Mouse (Mus musculus) limb, embryonic 11.5 days (tissue): ENCODE measurements around the gene Ppp1r26. TPM values are rescaled to one million over a fixed set of nuclear protein-coding genes. Genes with fewer than 3 reads are reported as not detected.

Source experiments
- ATAC-seq: fragments of 200-750 bp; cut with Nextera tagmentation; 2 replicates; pipeline ENCODE4 v1.8.0; 2017; ENCODE audit warnings: low read depth; ENCODE audit not compliant: insufficient number of reproducible peaks, low FRiP score, low TSS enrichment
- DNase-seq: peaks from one replicate; pipeline ENCODE4 v3.0.0-alpha.2; 2015; ENCODE audit warnings: low spot score
- H3K27ac ChIP-seq: fragments of 300-500 bp; sonication (generic); replicated peaks from 2 replicates; pipeline ENCODE4 v1.5.1; 2014; ENCODE audit warnings: low read depth, mild to moderate bottlenecking, low read length
- H3K27me3 ChIP-seq: fragments of 300-500 bp; sonication (generic); 2 replicates; pipeline ENCODE4 v1.6.1; 2014; ENCODE audit warnings: mild to moderate bottlenecking, low read length, mixed read lengths; ENCODE audit not compliant: control insufficient read depth, insufficient read depth
- H3K36me3 ChIP-seq: fragments of 300-500 bp; sonication (generic); 2 replicates; pipeline ENCODE4 v1.6.1; 2014; ENCODE audit warnings: mild to moderate bottlenecking, low read length, moderate library complexity, mixed read lengths; ENCODE audit not compliant: control insufficient read depth, insufficient read depth
- H3K4me1 ChIP-seq: fragments of 300-500 bp; sonication (generic); 2 replicates; pipeline ENCODE4 v1.6.1; 2014; ENCODE audit warnings: low read length, mixed read lengths; ENCODE audit not compliant: control insufficient read depth, insufficient read depth
- H3K4me2 ChIP-seq: fragments of 300-500 bp; sonication (generic); 2 replicates; pipeline ENCODE4 v1.6.1; 2014; ENCODE audit warnings: low read depth, mild to moderate bottlenecking, moderate library complexity; ENCODE audit not compliant: severe bottlenecking
- H3K4me3 ChIP-seq: fragments of 300-500 bp; sonication (generic); 2 replicates; pipeline ENCODE4 v1.5.1; 2014; ENCODE audit warnings: low read depth, low read length
- H3K9ac ChIP-seq: fragments of 300-500 bp; sonication (generic); 2 replicates; pipeline ENCODE4 v1.6.1; 2014; ENCODE audit warnings: mild to moderate bottlenecking, low read length
- H3K9me3 ChIP-seq: fragments of 300-500 bp; sonication (generic); 2 replicates; pipeline ENCODE4 v1.6.1; 2016; ENCODE audit warnings: low read length; ENCODE audit not compliant: control insufficient read depth
- WGBS: fragments of 180-500 bp; shearing (Covaris S2); extraction: QIAGEN DNeasy Blood & Tissue Kit; methylation state at CpG from one replicate; pipeline ENCODE4 v1.1.7; 2014; 5-methylcytosine and 5-hydroxymethylcytosine counted together
- polyA plus RNA-seq: library from polyadenylated mRNA; unstranded; fragments of >200 nt; fragmentation: Nextera tagmentation; extraction: Ambion mirVana; gene quantifications from 2 replicates; pipeline ENCODE4 v1.2.1, GENCODE M21; 2014

Gene Ppp1r26
- polyA plus RNA-seq, 1 experiment from 2014 or later: 5.3 TPM

DNA sequence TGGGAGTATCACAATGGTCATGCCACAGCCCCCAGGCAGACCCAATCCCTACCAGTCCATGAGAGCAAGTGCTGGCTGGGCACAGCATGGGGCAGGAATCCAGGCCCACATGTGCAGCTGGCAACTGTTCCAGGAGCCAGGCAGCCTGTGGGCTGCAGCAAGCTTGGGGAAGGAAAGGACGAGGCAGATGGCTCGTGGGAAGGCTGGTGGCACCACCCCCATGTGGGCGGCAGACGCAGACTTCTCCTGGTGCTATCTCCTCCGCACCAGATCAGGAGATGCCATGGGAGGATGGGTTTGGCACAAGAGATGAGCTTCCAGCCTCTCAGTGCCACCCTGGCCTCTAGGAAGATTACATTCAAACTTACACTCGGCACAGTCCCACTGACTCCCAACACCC lies 33.7 kb upstream of the Ppp1r26 start:
- Histone ChIP-seq H3K9ac (no peak overlapping the region), H3K9me3 (no peaks in the 10 kb centered on the region), H3K27ac (no peak overlapping the region), H3K4me2 (no peak overlapping the region), H3K36me3 (no peaks in the 10 kb centered on the region), H3K4me1 (peaks cover 3% of the 10 kb centered on the region; the same call in 1 of the 2 replicates), H3K27me3 (no peaks in the 10 kb centered on the region), H3K4me3 (no peak overlapping the region)
- DNase-seq (no peak), ATAC-seq (no peak)
- WGBS: 85% methylated on average over 6 of the region's 6 CpGs

DNA sequence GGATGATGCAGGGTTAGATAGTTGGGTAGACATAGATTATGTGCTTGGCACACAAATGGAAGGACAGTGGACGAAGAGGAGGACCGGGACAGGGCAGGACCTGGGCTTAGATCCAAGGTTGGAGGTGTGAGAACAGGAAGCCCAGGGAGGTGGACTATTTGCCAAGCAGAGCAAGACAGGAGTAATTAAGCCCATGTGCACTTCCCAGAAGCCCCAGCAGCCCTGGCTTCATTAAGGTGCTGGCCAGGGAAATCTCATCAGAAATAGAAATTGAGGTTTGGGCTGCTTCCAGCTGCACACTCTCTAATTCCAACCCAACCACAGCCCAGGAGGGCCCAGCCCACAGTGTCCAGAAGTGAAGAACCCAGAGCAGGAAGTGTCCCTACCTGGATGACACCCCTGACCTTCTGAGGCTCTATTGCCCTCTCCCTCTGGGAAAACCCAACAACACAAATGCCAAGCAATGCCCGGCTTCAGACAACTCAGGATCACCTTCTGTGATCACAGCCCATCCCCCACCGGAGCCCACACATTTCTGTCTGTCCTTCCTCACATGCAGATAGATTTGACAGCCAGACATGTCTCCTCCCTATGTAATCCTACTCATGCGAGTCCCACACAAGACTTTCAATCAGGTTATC lies 32.4 kb upstream of the Ppp1r26 start:
- no peak overlapping the region for H3K4me2 ChIP-seq
- no peak for DNase-seq

DNA sequence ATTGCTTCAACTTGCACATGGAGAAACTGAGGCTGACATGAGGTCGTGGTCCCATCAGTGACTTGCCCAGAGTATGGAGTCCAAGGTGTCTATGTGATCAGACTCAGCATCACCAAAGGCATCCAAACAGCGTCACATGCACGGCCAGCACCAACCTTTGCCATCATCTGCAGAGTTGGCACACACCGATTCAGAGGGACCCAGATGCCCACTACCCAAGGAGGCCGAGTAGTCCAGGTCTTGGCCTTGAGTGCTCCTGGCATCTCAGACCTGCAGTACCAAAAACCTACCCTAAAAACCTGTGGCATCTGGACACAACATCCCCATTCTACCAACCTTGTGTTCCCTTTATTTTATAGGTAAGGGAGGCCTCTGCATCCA lies 31.9 kb upstream of the Ppp1r26 start:
- H3K9me3 ChIP-seq: no peaks in the 10 kb centered on the region
- ATAC-seq: no peak
- H3K27ac ChIP-seq: no peak overlapping the region
- WGBS: 91% methylated on average over 5 of the region's 5 CpGs
- H3K27me3 ChIP-seq: no peaks in the 10 kb centered on the region
- no peaks in the 10 kb centered on the region for H3K36me3 ChIP-seq
- H3K4me3 ChIP-seq: no peak overlapping the region
- no peak overlapping the region for H3K9ac ChIP-seq
- no peak overlapping the region for H3K4me2 ChIP-seq
- no peak for DNase-seq
- H3K4me1 ChIP-seq: no peaks in the 10 kb centered on the region; the same call in 1 of the 2 replicates

More for the DNA sequence above, 32.4 kb upstream of the Ppp1r26 start:
- no peak overlapping the region for H3K9ac ChIP-seq
- no peak overlapping the region for H3K27ac ChIP-seq
- peaks cover 2% of the 10 kb centered on the region; the same call in 1 of the 2 replicates for H3K4me1 ChIP-seq
- no peak for ATAC-seq
- WGBS: 87% methylated on average over 5 of the region's 5 CpGs
- no peaks in the 10 kb centered on the region for H3K36me3 ChIP-seq
- no peak overlapping the region for H3K4me3 ChIP-seq
- H3K9me3 ChIP-seq: no peaks in the 10 kb centered on the region
- no peaks in the 10 kb centered on the region for H3K27me3 ChIP-seq

DNA sequence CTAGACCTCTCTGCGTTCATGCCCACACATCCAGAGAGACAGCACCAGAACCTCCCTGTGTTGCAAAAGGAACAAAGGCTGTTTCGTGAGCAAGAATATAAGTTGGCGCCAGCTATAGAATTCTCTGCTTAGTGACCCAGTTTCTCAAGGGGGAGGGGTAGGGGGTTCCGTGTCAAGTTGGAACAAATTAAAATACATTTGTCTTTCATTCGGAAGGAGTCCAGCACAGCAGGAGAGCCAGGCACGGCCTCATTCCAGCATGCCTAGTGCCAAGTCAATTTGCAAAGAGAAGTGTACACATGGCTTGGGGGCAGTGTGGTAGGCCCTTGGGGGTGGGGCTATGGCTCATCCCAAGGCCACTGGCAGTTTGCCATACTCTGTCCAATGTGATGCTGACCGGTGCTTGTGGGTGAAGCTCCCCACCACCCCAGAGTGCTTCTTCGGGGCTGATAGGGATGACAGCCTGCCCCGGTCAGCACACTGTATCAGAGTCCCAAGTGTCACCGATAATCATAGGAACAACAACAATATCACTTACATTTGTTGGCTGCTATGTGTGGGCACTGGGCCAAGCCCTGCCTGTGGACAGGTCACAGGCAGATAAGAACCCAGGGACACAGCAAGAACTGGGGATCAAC lies 31.1 kb upstream of the Ppp1r26 start:
- no peak overlapping the region for H3K9ac ChIP-seq
- no peak for ATAC-seq
- no peak for DNase-seq
- no peaks in the 10 kb centered on the region for H3K27me3 ChIP-seq
- H3K27ac ChIP-seq: no peak overlapping the region
- no peaks in the 10 kb centered on the region for H3K36me3 ChIP-seq
- H3K4me3 ChIP-seq: no peak overlapping the region
- 75% methylated on average over 10 of the region's 10 CpGs for WGBS
- no peaks in the 10 kb centered on the region for H3K9me3 ChIP-seq
- H3K4me2 ChIP-seq: no peak overlapping the region
- no peaks in the 10 kb centered on the region; the same call in 1 of the 2 replicates for H3K4me1 ChIP-seq

DNA sequence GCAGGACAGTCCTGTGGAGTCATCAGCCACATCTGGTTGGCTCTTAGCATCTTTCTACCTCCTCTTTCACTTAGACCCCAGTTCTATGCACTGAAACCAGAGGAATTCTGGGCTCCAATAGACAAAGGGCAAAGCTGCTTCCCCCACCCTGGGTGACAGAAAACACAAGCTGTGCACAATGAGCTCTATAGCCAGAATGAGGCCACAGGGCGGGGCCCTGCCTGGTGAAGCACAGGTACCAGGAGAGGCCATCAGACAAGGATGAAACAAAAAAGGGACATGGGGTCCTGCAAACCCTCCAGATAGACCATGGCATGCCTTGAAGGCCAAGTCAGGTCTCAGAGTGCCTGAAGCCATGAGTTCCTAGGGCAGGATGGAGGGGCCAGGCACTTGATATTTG lies 30.1 kb upstream of the Ppp1r26 start:
- no peak overlapping the region for H3K4me2 ChIP-seq
- no peak overlapping the region for H3K4me3 ChIP-seq
- DNase-seq (no peak), ATAC-seq (no peak)
- H3K27me3 ChIP-seq: no peaks in the 10 kb centered on the region
- no peaks in the 10 kb centered on the region for H3K36me3 ChIP-seq
- H3K9ac ChIP-seq: peak overlapping the region; percentile 4; the same call in 1 of the 2 replicates
- H3K4me1 ChIP-seq: no peaks in the 10 kb centered on the region; the same call in 1 of the 2 replicates
- no peak overlapping the region for H3K27ac ChIP-seq
- no peaks in the 10 kb centered on the region for H3K9me3 ChIP-seq
- WGBS: 97% methylated on average over 1 of the region's 1 CpGs

DNA sequence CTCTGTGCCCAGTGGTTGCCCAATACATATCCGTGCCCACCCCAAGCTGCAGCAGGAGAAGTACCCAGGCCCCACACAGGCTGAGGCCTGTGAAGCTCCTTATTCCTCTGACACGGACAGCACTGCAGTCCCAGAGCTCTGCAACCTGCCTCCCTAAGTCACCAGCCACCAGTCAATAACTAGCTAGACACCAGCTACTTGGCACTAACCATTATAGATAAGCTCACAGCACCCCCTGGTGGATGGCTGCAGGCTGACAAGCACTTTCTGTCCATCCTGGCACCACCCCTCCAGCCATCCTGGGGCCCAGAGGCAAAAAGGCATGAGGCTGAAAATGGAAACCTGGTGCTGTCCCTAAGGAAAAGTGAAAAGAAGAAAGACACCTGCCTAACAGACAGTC lies 28.6 kb upstream of the Ppp1r26 start:
- Histone ChIP-seq H3K27me3 (no peaks in the 10 kb centered on the region), H3K9ac (no peak overlapping the region), H3K4me1 (no peaks in the 10 kb centered on the region; the same call in 1 of the 2 replicates), H3K4me2 (no peak overlapping the region), H3K9me3 (no peaks in the 10 kb centered on the region), H3K4me3 (no peak overlapping the region), H3K36me3 (no peaks in the 10 kb centered on the region), H3K27ac (no peak overlapping the region)
- peak; percentile 96 for DNase-seq
- ATAC-seq: no peak
- WGBS: 50% methylated on average over 2 of the region's 2 CpGs

DNA sequence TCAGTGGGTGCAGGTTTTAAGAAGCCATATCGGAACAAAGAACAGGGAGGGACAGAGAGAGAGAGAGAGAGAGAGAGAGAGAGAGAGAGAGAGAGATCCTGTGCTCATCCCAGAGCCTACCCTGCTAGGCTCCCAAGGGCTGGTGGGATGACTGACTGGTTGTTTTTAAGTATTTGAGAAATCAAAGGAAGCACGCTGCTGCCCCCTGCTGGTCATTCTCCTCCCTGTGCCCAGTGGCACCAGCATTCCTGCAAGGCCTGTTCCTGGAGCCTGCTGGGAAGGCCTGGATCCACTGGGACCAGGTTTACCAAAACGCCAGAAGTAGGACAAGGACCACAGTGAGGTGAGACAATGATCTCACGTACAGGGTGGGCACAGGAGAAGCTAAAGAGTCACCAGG lies 26.7 kb upstream of the Ppp1r26 start:
- Histone ChIP-seq H3K9me3 (no peaks in the 10 kb centered on the region), H3K9ac (no peak overlapping the region), H3K36me3 (no peaks in the 10 kb centered on the region), H3K4me1 (no peaks in the 10 kb centered on the region; the same call in 1 of the 2 replicates), H3K4me3 (no peak overlapping the region), H3K27ac (no peak overlapping the region), H3K27me3 (no peaks in the 10 kb centered on the region), H3K4me2 (no peak overlapping the region)
- ATAC-seq (no peak), DNase-seq (peak; percentile 94)
- WGBS: 24% methylated on average over 4 of the region's 4 CpGs

DNA sequence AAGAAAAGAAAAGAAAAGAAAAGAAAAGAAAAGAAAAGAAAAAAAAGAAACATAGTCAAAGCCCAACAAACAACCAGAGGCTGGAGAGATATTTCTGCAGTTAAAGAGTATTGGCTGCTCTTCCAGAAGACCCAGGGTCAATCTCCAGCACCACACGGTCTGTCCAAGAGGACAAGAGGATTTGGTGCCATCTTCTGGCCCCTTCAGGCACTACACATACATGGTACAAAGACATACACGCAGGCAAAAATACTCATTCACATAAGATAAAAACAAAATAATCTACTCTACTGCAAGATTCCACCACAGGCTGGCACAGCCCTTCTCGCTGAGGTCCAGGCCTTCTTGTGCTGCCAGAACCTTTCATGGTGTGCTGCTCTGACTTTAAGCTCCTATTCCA lies 23.4 kb upstream of the Ppp1r26 start:
- no peak overlapping the region for H3K27ac ChIP-seq
- no peak for ATAC-seq
- H3K9ac ChIP-seq: no peak overlapping the region
- WGBS: 33% methylated on average over 3 of the region's 3 CpGs
- no peaks in the 10 kb centered on the region for H3K4me1 ChIP-seq
- no peaks in the 10 kb centered on the region for H3K9me3 ChIP-seq
- no peaks in the 10 kb centered on the region for H3K36me3 ChIP-seq
- no peak overlapping the region for H3K4me2 ChIP-seq
- peak; percentile 73 for DNase-seq
- H3K4me3 ChIP-seq: no peak overlapping the region
- no peaks in the 10 kb centered on the region for H3K27me3 ChIP-seq
